Mouse (Mus musculus) heart, postnatal 0 days (tissue): ENCODE measurements at regions not wholly inside any gene's neighbourhood (a gene's known extent, or its start where the extent isn't known, plus 50 kb on each side); places are given as distances from the start of the nearest gene placed in this dataset.

ENCODE experiments used
- CTCF ChIP-seq: IDR thresholded peaks from 2 replicates; pipeline ENCODE4 v1.5.1; 2016; ENCODE audit warnings: antibody characterized with exemption, control low read depth, low read depth
- EP300 ChIP-seq: IDR thresholded peaks from 2 replicates; pipeline ENCODE4 v1.6.1; 2016; ENCODE audit warnings: antibody characterized with exemption, low read depth

DNA sequence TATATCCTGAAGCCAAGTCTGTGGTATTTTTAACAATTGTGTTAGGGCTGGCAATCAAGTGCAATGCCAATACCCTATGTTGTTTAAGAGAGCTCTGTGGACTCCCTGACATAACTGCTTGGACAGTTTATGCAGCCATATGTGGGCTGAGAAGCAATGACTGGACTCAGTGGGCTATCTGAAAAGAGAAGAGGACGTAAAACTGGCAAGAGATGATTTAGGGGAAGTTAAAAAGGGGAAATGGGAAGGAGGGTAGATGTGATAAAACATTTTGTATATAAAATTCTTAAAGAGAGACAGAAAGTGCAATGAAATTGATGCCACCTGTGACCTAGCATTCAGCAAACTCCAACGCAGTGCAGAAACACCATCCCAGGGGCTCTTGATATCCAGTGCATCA, 76.9 kb upstream of the Slc28a3 start:
- TF ChIP-seq CTCF (no peak), EP300 (no peak)
